Mouse (Mus musculus): ENCODE measurements around the gene Gpr137. TPM values are rescaled to one million over a fixed set of nuclear protein-coding genes. Genes with fewer than 3 reads are reported as not detected.
A peak's percentile ranks its signal among the peaks of the same experiment; 100 is the strongest.
"Not testable (repeated sequence)": the region's sequence is repeated elsewhere in the genome, so short reads cannot be mapped to it uniquely, and the experiment has no call there.

Gene Gpr137
- polyA plus RNA-seq, 1 experiment, result 39.9 TPM

DNA sequence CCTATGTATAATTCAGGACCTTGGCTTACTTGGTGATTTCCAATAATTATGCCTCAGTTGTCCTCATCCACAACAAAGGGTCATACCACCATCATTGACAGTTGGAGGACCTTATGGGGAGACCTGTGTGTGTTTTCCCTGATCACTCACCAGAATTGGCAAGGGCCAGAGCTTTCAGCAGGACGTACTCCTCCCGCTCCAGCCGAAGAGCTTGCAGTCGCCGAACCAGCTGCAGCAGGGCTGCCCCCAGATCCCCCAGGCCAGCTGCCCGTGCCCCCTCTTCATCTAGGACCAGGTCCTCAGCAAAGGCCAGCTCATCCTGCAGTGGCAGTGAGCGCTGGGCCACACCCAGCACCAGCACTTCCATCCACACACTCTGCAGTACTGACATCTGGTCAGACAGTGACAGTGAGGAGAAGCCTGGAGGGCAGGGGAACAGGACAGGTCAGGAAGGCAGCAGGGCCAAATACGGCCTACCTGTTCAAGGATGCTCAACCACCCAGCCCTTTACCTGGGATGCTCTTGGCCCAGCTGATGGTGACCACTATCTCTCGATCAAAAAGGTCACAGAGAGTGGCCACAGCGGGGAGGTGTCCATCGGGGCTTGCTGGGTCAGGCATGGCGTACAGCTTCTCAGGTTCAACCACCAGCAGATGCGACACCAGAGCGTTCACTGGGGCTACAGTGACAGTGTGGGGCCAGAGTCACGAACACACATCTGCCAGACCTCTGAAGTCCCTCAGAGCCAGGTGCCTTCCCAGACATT is 29.9 kb downstream of the Gpr137 start:
- peaks cover 11% of the 10 kb centered on the region for H3K36me3 ChIP-seq (ENCODE audit: control insufficient read depth, insufficient read depth)
- TF ChIP-seq USF1 (IDR thresholded peaks at IDR 0.05; ENCODE audit: low read depth) (no peak), MYOG (IDR thresholded peaks at IDR 0.05; ENCODE audit: control insufficient read depth in 1 of 3, insufficient read depth in 1 of 3, insufficient read length in 2 of 3, low read depth in 2 of 3) (no peak), E2F4 (IDR thresholded peaks at IDR 0.05; ENCODE audit: insufficient read depth) (no peak), POLR2AphosphoS2 (IDR thresholded peaks at IDR 0.05; ENCODE audit: insufficient read length, low read depth) (peak; percentile 2), CEBPB (IDR thresholded peaks at IDR 0.05; ENCODE audit: insufficient read depth, poor library complexity, severe bottlenecking) (no peak), POLR2A (IDR thresholded peaks at IDR 0.05; ENCODE audit: insufficient read length, low read depth) (no peak)
- no peak overlapping the region for H3K4me3 ChIP-seq
- no peaks in the 10 kb centered on the region for H3K27me3 ChIP-seq (ENCODE audit: control insufficient read depth, insufficient read depth, insufficient read length)
- no peak overlapping the region for H3ac ChIP-seq (ENCODE audit: control insufficient read depth, insufficient read length)
- H3K79me2 ChIP-seq (ENCODE audit: control insufficient read depth, insufficient read depth), result peaks cover 21% of the 10 kb centered on the region
- no peak overlapping the region for H3K4me2 ChIP-seq (ENCODE audit: low read depth)

DNA sequence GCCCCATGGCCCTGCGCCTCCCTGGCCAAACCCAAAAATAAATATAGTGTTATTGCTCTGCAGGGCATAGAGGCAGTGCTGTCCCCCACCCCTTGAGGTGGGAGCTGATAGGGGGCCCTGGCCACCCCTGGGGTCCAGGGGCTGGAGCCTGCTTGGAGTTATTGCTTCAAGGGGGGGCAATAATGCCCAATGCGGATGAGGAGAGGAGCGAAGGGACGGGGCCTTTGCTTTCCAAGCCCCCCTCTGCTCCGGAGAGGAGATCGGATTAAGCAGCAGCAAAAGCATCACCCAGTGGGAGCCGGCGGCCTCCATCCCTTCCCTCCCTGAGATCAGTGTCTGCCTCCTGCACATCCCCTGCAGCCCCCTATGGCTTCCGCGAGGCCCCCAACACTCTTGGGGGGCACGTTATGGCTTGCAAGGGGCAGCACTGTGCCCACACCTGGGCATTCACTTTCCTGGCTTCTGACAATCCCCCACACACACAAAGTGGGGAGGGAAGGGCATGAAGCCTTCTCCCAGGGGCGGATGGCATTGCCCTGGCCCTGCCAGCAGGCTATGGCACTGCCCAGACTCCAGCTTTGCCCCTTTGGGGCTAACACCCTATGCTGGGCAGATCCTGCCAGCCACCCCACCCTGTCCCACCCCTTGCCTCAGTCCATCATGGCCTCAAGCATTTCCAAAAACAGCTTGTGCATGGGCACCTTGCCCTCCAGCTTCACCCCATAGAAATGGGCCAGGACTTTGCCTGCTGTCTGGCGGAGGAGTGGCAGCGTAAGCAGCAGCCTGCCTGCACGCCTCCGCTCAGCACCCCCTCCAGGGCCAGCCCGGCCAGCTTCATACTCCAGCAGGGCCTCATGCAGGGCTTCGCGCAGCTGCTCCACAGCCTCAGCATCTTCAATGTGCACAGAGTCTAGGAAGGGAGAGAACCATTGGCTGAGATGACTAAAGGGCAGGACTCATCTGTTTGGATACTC is 30.9 kb downstream of the Gpr137 start:
- peak overlapping the region; percentile 85 for H3K4me3 ChIP-seq
- no peak overlapping the region for H3ac ChIP-seq (ENCODE audit: control insufficient read depth, insufficient read length)
- peaks cover 25% of the 10 kb centered on the region for H3K79me2 ChIP-seq (ENCODE audit: control insufficient read depth, insufficient read depth)
- peak overlapping the region; percentile 84 for H3K4me2 ChIP-seq (ENCODE audit: low read depth)
- TF ChIP-seq POLR2A (IDR thresholded peaks at IDR 0.05; ENCODE audit: insufficient read length, low read depth), result peak; percentile 7
- no peak for TF ChIP-seq SRF (IDR thresholded peaks at IDR 0.05; ENCODE audit: control insufficient read depth, insufficient read length, low read depth)
- H3K27me3 ChIP-seq (ENCODE audit: control insufficient read depth, insufficient read depth, insufficient read length), result no peaks in the 10 kb centered on the region
- H3K36me3 ChIP-seq (ENCODE audit: control insufficient read depth, insufficient read depth), result peaks cover 11% of the 10 kb centered on the region

DNA sequence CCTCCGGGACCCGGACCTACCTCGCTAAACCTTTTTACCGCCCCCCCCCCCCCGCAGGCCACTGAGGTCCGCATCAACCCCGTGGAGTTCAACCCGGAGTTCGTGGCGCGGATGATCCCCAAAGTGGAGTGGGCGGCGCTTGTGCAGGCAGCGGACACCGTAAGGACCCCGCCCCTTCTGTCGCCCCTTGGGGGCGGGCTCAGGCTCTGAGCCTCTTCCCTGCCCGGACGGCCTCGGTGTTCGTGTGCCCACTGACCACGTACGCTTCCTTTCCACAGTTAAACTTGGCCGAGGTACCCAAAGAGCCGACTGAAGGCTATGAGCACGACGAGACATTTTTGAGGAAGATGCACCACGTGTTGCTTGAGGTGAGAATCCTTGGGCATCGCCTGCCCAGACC is 32.0 kb downstream of the Gpr137 start:
- Histone ChIP-seq H3ac (ENCODE audit: control insufficient read depth, insufficient read length) (peak overlapping the region; percentile 40), H3K36me3 (ENCODE audit: control insufficient read depth, insufficient read depth) (peaks cover 11% of the 10 kb centered on the region), H3K4me2 (ENCODE audit: low read depth) (peak overlapping the region; percentile 84), H3K79me2 (ENCODE audit: control insufficient read depth, insufficient read depth) (peaks cover 25% of the 10 kb centered on the region), H3K4me3 (peak overlapping the region; percentile 85)
- not testable (repeated sequence) for H3K27me3 ChIP-seq (ENCODE audit: control insufficient read depth, insufficient read depth, insufficient read length)

DNA sequence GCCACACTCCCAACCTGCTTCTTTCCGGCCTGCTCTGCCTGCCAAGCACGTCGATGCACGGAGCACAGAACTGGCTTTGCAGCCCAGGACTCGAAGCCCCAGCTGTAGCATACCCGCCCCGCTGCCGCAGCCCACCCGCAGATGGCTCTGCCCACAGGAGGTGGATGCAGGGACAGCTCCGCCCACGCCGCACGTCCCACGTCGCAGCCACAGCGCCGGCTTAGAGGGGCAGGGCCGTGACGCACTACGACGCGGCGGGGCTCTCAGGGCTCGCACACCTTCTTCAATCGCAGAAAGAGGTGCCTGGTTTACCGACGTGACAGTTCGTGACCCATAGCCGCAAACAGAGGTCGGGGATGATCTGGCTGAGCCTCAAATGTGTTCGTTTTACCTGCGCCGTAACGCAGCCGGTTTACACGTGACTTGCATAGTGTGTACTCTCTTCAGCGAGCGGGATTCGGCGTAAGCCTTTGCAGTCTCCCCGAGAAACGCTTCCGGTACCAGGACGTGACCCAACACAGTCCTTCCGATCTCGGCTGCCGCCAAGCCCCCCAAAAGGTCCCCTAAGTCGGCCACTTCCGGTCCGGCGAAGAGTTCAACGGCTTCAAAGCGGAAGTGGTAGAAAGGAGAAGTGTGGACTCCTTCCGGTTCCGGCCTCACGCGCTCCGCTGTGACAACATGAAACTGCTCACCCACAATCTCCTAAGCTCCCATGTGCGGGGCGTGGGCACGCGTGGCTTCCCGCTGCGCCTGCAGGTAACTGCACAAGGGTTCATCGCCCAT is 32.6 kb downstream of the Gpr137 start, which contains the start of the genes Trmt112 and Prdx5:
Trmt112 (plus strand) TSS at position 192 of the 783 bp plus-strand sequence.
Prdx5 (minus strand) TSS at position 600 of the 783 bp plus-strand sequence.
- H3ac ChIP-seq (ENCODE audit: control insufficient read depth, insufficient read length), result peak within 1 kb of the TSS; percentile 40
- peaks cover 25% of the 10 kb centered on the region for H3K79me2 ChIP-seq (ENCODE audit: control insufficient read depth, insufficient read depth)
- peaks cover 11% of the 10 kb centered on the region for H3K36me3 ChIP-seq (ENCODE audit: control insufficient read depth, insufficient read depth)
- peak within 1 kb of the TSS; percentile 84 for H3K4me2 ChIP-seq (ENCODE audit: low read depth)
- H3K4me3 ChIP-seq, result peak within 1 kb of the TSS; percentile 85
- no peaks in the 10 kb centered on the region for H3K27me3 ChIP-seq (ENCODE audit: control insufficient read depth, insufficient read depth, insufficient read length)
- TF ChIP-seq TCF12 (IDR thresholded peaks at IDR 0.05; ENCODE audit: insufficient read depth, poor library complexity, severe bottlenecking) (no peak), MYOD1 (IDR thresholded peaks at IDR 0.05; ENCODE audit: control insufficient read depth in 1 of 3, insufficient read length in 2 of 3, low read depth in 2 of 3) (peak in 1 of 3 experiments; percentile 35), MYOG (IDR thresholded peaks at IDR 0.05; ENCODE audit: control insufficient read depth in 1 of 3, insufficient read depth in 1 of 3, insufficient read length in 2 of 3, low read depth in 2 of 3) (peak in 2 of 3 experiments; percentile 60 to 61), POLR2AphosphoS2 (IDR thresholded peaks at IDR 0.05; ENCODE audit: insufficient read length, low read depth) (peak; percentile 91), TCF3 (IDR thresholded peaks at IDR 0.05; ENCODE audit: insufficient read length, low read depth) (no peak), REST (IDR thresholded peaks at IDR 0.05; ENCODE audit: insufficient read depth, insufficient read length) (no peak), USF1 (IDR thresholded peaks at IDR 0.05; ENCODE audit: low read depth) (no peak), E2F4 (IDR thresholded peaks at IDR 0.05; ENCODE audit: insufficient read depth) (no peak), SRF (IDR thresholded peaks at IDR 0.05; ENCODE audit: control insufficient read depth, insufficient read length, low read depth) (peak; percentile 44), POLR2A (IDR thresholded peaks at IDR 0.05; ENCODE audit: insufficient read length, low read depth) (peak; percentile 96)

DNA sequence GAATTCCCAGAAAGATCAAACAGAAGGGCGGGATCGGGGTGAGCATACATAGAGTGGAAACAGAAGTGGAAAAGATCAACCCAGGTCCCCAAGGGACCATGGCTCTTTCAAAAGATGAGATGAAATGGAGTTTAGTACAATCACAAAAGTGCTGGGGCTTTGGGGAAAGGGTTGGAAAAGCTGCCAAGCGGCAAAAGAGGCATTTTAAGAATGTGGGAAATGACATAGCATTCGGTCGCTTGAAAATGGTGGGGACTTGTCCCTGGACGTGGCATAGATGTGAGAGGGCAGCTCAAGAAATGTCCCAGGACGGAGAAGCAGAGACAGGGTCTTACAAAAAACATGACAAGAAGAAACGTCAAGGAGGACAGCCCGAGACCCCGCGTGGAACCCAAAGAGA is 33.3 kb downstream of the Gpr137 start:
- Histone ChIP-seq H3K27me3 (ENCODE audit: control insufficient read depth, insufficient read depth, insufficient read length) (no peaks in the 10 kb centered on the region), H3K4me3 (peak overlapping the region; percentile 85), H3K79me2 (ENCODE audit: control insufficient read depth, insufficient read depth) (peaks cover 25% of the 10 kb centered on the region), H3K4me2 (ENCODE audit: low read depth) (peak overlapping the region; percentile 81), H3ac (ENCODE audit: control insufficient read depth, insufficient read length) (peak overlapping the region; percentile 40), H3K36me3 (ENCODE audit: control insufficient read depth, insufficient read depth) (peaks cover 11% of the 10 kb centered on the region)
- TF ChIP-seq TCF12 (IDR thresholded peaks at IDR 0.05; ENCODE audit: insufficient read depth, poor library complexity, severe bottlenecking) (no peak), SRF (IDR thresholded peaks at IDR 0.05; ENCODE audit: control insufficient read depth, insufficient read length, low read depth) (no peak), POLR2AphosphoS2 (IDR thresholded peaks at IDR 0.05; ENCODE audit: insufficient read length, low read depth) (no peak), MYOD1 (IDR thresholded peaks at IDR 0.05; ENCODE audit: control insufficient read depth in 1 of 3, insufficient read length in 2 of 3, low read depth in 2 of 3) (no peak), REST (IDR thresholded peaks at IDR 0.05; ENCODE audit: insufficient read depth, insufficient read length) (no peak), CEBPB (IDR thresholded peaks at IDR 0.05; ENCODE audit: insufficient read depth, poor library complexity, severe bottlenecking) (no peak), POLR2A (IDR thresholded peaks at IDR 0.05; ENCODE audit: insufficient read length, low read depth) (no peak)

Measured in myocyte (in vitro differentiated cells).